Mouse (Mus musculus) lung, adult 2 months (tissue): Measurements from ENCODE around the gene Cacna2d3.

ENCODE experiments used
- CTCF ChIP-seq: fragments of 200-500 bp; IDR thresholded peaks from 2 replicates; pipeline ENCODE4 v1.5.1; 2011; ENCODE audit warnings: mild to moderate bottlenecking, low read length, control low read depth; ENCODE audit not compliant: insufficient read depth
- POLR2A ChIP-seq: fragments of 200-500 bp; IDR thresholded peaks from 2 replicates; pipeline ENCODE4 v1.6.1; 2011; ENCODE audit warnings: low read depth, mild to moderate bottlenecking, control low read depth, low read length, borderline replicate concordance; ENCODE audit errors: extremely low read depth

GRCm38 (mm10) chr14:29260621-29261020 lies 461.0 kb downstream of the Cacna2d3 start:
- TF ChIP-seq CTCF (no peak), POLR2A (no peak)
